Mouse (Mus musculus) frontal cortex, postnatal 10 days (tissue): ENCODE measurements at regions not wholly inside any gene's neighbourhood (a gene's known extent, or its start where the extent isn't known, plus 50 kb on each side); places are given as distances from the start of the nearest gene placed in this dataset.
"Not testable (repeated sequence)": the region's sequence is repeated elsewhere in the genome, so short reads cannot be mapped to it uniquely, and the experiment has no call there.

ENCODE experiments used
- DNase-seq, 2 experiments: peaks; one replicate each; pipeline ENCODE4 v3.0.0; 2022; ENCODE audit warnings: low spot score in 2 of 2, mixed read lengths in 1 of 2

DNA sequence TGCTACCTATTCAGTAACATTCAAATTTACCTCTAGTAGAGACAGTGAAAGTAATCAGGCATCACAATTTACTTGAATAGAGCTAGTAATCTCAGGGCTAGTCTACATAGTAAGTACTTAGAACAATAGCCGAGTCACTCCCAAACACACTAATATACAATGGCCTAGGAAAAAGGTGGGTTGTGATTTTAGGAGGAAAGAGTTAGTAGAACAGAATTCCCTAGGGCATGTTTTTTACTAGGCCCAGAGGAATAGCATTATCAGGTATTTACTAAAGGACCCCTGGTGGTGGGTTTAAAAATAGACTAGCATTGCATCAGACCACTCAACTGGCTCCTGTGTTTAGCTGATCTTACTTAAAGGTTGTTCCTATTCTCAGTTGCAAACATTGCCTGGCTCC lies 535.8 kb downstream of the Mat2b start:
- DNase-seq, result not testable (repeated sequence)

DNA sequence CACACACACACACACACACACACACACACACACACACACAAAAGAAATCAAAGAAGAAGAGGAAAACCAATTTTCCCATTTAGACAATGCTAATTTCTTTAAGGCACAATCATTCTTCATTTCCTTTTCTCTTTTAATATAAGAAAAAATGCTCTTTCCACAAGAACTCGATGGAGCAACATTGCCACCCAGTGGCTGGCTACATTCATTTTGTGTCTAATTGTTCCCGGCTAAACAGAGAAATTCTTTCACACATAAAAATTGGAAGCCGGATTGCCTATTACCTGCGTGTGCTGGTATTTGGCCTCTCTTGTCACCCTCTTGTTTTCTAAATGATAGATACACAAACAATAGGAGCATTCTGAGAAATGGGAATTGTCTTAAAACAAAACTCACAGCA lies 545.7 kb downstream of the Mat2b start:
- peak; percentile 15 to 67 for DNase-seq

DNA sequence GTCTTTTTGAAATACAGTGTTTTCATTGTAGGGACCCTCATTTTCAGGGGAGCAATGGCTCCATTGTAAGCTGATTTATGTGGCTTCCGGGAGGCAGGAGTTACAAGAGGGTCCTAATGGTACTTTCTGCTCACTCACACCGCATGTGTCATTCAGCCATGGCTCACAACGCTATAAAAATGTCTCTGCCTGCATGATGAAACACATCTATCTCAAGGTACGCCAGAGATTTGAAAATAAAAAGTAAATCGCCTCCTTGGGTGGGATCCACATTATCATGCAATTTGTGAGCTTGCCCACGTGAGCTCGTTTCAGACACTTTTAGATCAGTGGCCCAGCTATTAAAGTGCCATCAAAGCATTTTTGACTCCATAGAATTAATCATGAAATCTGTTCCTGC lies 557.2 kb downstream of the Mat2b start:
- no peak for DNase-seq

DNA sequence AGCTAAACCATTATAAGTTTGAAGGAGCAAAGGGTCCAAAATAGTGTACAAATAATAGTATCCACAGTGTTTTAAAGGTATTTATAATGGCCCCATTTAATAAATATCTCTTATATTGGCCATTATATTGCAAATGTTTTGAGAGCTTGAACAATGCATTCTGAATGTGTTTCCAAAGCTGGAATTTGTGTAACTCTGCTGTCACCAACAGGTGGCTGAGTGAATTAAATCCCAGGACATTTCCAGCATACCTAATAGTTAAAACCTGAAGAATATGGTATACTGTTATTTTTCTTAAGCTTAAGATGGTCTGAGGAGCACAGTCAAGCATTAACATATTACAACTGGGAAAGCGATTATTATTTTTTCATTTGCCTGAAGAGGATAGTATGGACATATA lies 592.4 kb downstream of the Mat2b start:
- no peak for DNase-seq

DNA sequence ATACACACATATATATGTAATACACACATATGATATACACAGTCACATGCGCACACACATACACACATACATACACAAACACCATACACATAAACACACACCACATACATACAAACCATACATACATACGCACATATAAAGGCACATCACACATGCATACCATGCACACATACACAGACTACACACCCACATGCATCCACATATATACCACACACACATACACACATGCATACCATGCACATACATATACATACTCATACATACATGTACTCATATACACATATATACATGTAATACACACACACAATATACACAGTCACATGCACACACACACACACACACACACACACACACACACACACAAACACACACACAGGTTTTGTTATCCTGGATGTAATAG lies 620.7 kb downstream of the Mat2b start:
- DNase-seq, result no peak

DNA sequence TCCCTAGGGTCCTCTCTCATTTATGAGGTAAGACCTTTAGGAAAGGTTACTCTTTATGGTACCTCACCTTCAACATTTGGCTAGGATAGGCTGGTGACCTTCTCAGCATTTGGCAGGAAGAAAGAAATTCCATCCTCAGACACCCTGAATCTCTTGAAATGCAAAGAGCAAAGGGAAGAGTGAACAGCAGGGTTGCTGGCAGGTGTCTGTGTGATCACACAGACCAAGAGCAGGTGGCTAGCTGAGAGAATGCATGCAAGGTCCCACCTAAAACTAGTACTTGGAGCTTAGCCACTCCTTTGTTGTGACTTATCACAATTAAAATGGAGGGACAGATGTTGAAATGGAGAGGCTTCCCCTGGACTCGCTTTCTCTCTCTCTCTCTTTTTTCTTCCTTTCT lies 644.5 kb downstream of the Mat2b start:
- no peak for DNase-seq

DNA sequence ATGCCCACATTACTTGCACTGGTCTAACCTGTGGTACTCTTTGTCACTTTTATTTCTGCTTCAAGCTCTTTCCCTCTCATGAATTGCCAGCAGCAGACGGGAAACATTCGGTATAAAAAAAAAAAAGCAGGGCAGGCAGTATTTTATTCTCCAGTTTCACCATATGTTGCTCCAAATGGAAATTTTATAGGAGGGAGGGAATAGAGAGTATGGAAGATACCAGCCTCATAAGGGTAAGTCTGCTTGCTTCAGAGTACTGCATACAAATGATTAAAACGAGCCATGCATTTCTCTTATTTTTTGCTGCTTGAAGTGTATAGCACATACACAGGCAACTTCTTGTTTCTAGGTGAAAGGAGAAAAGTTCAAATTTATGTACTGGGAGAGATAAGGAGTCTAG lies 667.5 kb downstream of the Mat2b start:
- no peak for DNase-seq

DNA sequence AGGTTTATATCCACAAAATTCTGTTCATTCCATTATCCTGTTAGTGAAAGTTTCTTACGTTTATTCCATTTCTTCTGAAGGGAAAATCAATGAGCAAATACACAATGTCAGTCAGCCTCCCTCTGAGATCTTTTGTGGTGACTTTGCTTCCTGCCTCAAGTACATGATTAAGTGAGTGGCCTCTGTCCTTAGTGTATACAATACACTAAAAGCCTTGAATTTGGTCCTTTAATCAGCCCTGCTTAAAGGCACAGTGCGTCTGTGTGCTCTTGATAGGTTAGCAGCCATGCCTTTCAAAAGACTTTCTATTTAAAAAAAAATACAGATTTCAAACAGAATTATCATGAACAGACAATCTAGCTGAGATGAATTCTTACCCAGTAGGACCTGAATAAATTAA lies 695.5 kb downstream of the Mat2b start:
- no peak for DNase-seq

DNA sequence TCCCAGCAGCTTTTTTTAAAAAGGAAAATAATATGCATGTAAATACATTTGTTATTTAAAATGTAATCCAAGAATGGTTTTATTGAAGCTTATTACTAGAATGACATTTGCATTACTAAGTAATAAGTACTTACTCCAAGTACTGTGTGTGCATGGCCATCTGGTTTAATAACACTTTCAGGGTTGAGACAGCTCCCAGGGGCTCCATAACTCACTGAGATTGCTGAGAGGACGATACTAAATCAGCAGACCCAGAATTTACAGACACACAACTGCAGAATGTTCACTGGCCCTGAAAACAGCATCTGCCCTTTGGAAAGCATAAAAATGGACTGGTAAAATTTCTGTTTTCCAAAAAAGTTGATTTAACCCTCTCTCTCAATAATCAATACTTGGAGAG lies 696.4 kb downstream of the Mat2b start:
- no peak for DNase-seq

DNA sequence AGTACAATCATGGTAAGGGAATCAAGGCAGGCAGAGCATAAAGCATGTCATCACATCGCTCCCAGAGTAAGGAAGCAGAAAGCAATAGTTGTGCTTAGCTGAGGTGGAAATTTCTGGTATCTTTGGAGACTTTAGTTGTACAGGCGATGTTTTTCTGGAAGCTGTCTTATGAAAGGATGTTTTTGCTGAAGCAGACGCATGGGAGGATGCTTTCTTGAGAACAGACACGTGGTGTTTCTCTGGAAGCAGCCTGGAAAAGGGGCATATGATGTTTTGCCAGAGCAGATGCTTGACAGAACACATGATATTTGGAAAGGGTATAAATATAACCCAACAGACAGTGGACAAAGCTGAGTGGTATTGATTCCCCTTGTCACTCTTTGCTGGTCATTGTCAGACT lies 722.4 kb downstream of the Mat2b start:
- DNase-seq, result no peak

DNA sequence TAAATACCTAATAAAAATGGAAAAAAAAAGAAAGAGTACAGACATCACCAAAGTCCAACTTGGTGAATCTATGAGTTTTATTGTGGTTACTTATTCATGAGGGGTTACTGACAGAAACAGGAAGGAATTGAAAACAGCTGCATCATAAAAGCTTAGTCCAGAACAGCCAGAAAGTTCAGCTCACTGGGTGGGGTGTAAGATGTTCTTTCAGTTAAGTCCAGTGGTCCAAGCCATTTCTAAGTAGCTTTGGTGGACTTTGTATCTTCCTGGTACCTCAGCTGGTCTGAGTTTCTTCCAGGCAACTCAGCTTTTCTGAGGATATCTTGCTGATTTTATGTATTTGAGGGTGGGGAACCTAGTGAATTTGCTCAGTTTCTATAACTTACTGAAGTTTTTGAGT lies 731.3 kb downstream of the Mat2b start:
- no peak for DNase-seq

DNA sequence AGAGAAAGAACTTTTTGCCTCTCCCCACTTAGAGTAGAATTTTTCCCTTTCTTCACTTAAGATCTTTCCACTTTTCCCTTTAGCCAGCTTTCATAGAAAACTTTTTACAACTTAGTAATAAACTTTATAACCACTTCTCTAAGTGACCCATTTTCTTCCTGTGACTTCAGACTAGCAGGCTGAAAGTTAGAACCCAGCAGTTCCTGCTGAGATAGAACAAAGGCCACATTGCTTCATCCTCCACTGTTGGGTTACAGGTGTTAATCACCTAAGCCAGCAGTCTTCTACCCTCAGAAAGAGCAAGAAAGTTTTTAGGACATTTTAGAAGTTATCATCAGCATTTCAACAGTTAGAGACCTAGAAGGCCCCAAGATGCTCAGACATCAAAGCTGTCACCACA lies 740.6 kb downstream of the Mat2b start:
- DNase-seq, result no peak

DNA sequence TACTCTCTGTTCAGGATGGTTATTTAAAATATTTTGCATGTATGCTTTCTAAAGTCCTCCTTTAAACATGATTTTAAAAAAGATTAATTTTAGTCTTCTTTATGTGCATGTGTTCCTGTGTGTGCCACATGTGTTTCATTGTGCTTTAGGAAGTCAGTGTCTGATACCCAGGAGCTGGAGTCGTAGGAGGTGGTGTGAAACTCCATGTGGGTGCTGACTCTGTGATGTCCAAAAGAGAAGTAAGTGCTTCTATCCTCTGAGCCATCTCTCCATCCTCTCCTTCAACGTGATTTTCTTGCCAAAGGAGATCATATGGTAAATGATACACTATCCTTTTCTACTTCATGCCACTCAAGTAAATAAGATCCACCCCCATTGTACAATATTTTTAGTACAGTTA lies 750.8 kb downstream of the Mat2b start:
- DNase-seq, result no peak

DNA sequence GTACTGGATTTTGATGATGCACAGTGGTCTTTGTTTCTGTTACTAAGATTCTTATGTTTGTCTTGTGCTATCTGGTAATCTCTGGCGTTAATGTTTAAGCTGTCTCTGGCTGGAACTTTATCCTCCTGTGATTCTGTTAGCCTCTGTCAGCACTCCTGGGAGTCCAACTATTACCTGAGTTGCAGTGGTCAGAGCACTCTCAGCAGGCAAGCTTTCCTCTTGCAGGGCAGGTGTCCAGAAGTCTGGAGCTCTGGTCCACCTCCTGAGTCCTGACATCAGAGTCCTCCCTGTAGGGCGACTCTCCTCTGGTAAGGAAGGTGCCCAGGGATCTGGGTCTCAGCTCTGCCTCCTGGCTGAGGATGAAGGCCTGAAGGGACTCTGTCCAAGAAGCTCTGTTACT lies 760.8 kb downstream of the Mat2b start:
- DNase-seq, result no peak

DNA sequence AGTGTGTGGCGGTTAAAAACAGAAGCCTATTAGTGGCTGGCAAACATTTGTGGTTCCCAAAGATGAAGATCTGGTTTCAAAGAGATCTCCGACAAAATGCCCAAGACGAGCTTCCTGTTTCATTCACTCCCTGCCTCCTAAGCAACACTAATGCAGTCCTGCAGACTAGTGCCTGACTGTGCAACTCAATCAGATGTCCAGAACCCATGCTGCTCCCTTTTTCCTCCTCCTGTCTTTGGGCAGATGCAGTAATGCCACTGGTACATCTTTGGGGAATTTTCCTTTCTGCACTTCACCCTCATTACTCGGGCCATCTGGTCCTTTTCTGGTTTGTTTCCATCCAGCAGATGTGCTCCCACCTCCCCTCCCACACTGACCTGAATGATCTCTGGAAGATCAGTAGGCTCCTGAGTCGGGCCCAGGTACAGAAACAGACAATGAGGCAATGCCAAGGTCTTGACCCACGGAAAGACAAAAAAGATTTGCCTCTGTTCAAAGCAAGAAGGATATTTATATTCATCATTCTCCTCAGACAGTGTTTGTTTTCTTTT lies 771.0 kb downstream of the Mat2b start:
- no peak for DNase-seq

DNA sequence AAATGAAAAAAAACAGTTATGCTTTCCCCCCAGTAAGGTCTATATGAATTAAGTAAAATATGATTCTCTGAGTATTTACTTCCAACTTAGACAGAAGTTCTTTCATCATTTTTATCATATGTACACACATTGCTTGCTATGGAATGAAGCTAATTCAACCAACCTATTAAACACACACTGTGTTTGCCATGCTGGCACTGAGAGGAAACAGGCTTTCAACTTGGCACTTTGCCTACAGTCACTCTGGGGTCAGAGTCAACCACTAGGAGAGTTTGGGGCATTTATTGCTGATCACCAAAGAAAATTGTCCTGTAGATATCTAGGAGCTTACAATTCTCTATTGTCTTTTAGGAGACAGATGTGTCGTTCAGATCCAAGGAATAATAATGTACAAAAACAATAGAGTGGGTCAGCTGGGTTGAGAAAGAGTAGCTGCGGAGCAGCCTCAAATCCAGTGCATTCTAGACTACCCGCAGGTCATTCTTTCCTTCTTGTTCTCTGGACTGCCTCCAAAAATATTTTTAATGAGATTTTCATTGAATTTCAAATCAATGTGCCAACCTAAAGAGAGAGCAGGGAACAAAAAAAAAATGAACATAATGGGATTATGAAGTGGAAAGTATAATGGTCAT lies 777.2 kb downstream of the Mat2b start:
- DNase-seq, result no peak

DNA sequence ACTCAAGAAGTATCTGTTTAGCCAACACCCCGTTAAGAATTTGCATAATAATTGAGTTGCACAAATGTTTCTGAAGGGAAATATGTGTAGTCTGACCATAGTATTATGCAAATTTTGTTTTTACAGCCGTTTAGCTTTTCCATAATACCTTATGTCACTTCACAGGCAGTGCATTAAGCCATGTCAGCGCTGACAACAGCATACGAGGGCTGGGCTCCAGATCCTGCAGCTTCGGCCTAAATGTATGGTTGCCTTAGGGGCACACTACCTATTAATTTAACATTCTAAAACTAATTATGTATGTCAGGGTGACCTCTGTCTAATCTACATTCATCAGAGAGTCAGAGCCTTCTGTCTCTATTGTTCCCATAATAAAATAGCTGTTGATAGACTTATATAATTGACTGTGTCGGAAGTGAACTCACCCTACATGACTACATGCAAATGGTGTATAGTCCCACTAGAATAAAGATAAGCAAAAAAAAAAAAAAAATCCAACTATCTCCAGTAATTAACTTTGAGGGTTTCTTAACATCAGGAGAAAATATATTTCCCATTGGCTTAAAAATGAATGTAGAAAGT lies 795.3 kb downstream of the Mat2b start:
- no peak for DNase-seq

DNA sequence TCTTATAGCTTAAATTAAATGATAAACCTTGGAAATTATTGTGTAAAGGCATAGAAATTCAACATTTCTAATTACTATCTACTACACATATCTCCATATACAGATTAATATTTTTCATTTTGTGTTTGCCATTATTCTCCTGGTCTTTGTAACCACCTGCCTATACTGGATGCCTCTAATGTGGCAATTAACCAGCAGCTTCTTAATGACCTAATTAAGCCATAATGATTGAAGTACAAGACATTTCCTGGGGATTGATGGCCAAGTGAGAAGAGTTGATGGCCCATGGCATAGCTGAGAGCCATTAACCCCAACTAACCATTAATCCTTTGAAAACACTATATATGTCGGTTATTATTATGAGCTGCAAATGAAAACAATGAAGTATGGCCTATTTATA lies 811.7 kb downstream of the Mat2b start:
- DNase-seq, result no peak

DNA sequence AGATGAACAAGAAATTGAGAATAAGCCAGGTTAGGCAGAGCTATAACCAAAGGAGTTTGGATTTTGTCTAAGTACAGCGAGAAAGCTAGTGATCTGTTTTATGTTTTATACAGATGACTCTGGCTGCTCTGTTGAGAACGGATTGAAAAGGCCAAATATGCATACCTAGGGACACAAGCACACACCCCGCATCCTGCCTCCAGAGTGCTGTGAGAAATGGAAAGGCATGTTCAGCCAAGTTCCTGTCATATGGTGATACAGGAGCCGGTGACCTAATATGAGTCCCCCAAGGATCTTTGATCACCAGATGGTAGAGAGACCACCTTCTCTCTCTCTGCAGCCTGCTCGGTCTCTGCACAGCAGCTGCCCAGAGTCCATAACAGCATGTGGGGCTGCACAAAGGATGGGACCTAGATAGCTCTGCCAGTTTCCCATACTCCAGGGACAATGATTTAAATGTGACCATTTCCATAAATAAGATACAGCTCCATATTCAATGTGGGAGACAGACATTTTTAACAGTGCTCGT lies 826.5 kb downstream of the Mat2b start:
- no peak for DNase-seq
